ENCODE assay signal across 20 mouse cellular contexts in the genomic region with DNA sequence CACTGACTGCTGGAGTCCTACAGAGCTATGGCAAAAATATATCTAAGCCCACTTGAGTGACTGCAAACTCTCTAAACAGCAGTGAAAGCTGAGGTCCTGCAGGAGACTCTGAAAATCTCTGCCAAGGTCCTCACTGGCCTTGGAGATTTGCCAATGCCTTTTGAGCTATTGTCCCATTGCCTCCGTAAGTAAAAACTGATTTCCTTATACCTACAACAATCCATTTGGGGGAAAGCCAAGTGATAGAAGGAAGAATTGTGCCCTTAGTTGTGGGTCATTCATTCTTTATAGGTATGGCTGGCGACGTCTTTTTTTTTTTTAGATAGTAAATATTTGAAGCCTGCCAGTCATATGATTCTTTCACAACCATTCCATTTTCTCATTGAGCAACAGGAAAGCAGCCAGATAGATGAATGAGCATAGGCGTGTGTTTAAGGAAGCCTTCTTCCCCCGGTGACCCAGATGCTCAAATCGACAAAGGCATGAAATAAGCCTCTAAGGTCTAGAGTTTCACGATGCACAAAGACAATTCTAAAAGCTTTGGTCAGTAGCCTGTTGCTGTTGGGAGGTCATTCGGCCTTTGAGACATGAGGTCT. TPM values are rescaled to one million over a fixed set of nuclear protein-coding genes. Genes with fewer than 3 reads are reported as not detected.
DNase-seq lines count a peak whose midpoint lies in the region; ATAC-seq and TF ChIP-seq lines count a peak whose summit lies in the region.
"Had no signal": no experiment of that assay in that cellular context is flagged by ENCODE, and none has a peak within 500 bp of the region (broad histone marks: within the 10 kb centered on the region; RNA-seq: fewer than 3 reads in every experiment).

No protein-coding gene starts in this region.

- TF ChIP-seq CTCF in kidney, adult 2 months (conservative IDR thresholded peaks at IDR 0.05; ENCODE audit: insufficient read depth, insufficient read length, low read depth, low read length), result no peak
- TF ChIP-seq CTCF in lung, postnatal 0 days (IDR thresholded peaks at IDR 0.05), result no peak
- no peak for TF ChIP-seq CTCF in lung, adult 2 months (IDR thresholded peaks at IDR 0.05; ENCODE audit: insufficient read depth, low read length)

- no peak overlapping the region for H3K4me2 ChIP-seq in kidney, embryonic 14.5 days (replicated peaks; ENCODE audit: low read depth, low read length)
- H3K4me2 ChIP-seq in lung, postnatal 0 days (replicated peaks; ENCODE audit: low read depth, low read length), result no peak overlapping the region
- H3K4me2 ChIP-seq: embryonic facial prominence, embryonic 15.5 days; hindbrain, embryonic 14.5 days; limb, embryonic 15.5 days; neural tube, embryonic 12.5 days had no signal

- TF ChIP-seq POLR2A in kidney, adult 2 months (IDR thresholded peaks at IDR 0.05; ENCODE audit: low read depth, low read length), result no peak
- TF ChIP-seq POLR2A in lung, adult 2 months (IDR thresholded peaks at IDR 0.05; ENCODE audit: borderline replicate concordance, extremely low read depth, low read depth, low read length), result no peak

- WGBS in kidney, adult 2 months, result 43% methylated on average over 8 of the region's 8 CpGs
- WGBS in kidney, embryonic 14.5 days, result 78% methylated on average over 8 of the region's 8 CpGs
- WGBS in lung, postnatal 0 days, result 35% methylated on average over 8 of the region's 8 CpGs
- 28% methylated on average over 8 of the region's 8 CpGs for WGBS in lung, adult 2 months
- WGBS in large intestine, adult 2 months, result 34% methylated on average over 8 of the region's 8 CpGs

- no peak overlapping the region for H3K9ac ChIP-seq in kidney, embryonic 14.5 days (ENCODE audit: low read depth, low read length)
- no peak overlapping the region for H3K9ac ChIP-seq in lung, postnatal 0 days (replicated peaks; ENCODE audit: low read depth)
- H3K9ac ChIP-seq: embryonic facial prominence, embryonic 15.5 days; hindbrain, embryonic 14.5 days; limb, embryonic 15.5 days; neural tube, embryonic 12.5 days had no signal

- no peak overlapping the region for H3K4me3 ChIP-seq in kidney, adult 2 months (ENCODE audit: insufficient read depth, low read depth, low read length)
- H3K4me3 ChIP-seq in kidney, embryonic 14.5 days (ENCODE audit: low read length), result no peak overlapping the region
- no peak overlapping the region for H3K4me3 ChIP-seq in lung, postnatal 0 days (ENCODE audit: low read depth, low read length)
- no peak overlapping the region for H3K4me3 ChIP-seq in lung, adult 2 months (replicated peaks; ENCODE audit: extremely low read depth, low read depth, low read length)
- H3K4me3 ChIP-seq: embryonic facial prominence, embryonic 15.5 days; gastrocnemius, adult 2 months; limb, embryonic 15.5 days; megakaryocyte, embryonic 14.5 days; neural tube, embryonic 12.5 days had no signal

- no peaks in the 10 kb centered on the region for H3K27me3 ChIP-seq in kidney, adult 2 months (replicated peaks; ENCODE audit: control insufficient read depth, insufficient read depth, low read length)
- H3K27me3 ChIP-seq in kidney, embryonic 14.5 days (ENCODE audit: control insufficient read depth, insufficient read depth, low read length), result no peaks in the 10 kb centered on the region
- H3K27me3 ChIP-seq in lung, postnatal 0 days (replicated peaks; ENCODE audit: insufficient read depth, low read length), result no peaks in the 10 kb centered on the region
- H3K27me3 ChIP-seq: embryonic facial prominence, embryonic 15.5 days; limb, embryonic 15.5 days; neural tube, embryonic 12.5 days had no signal

- peaks cover 29% of the 10 kb centered on the region for H3K4me1 ChIP-seq in kidney, adult 2 months (ENCODE audit: control insufficient read depth, insufficient read depth, low read length)
- H3K4me1 ChIP-seq in kidney, embryonic 14.5 days (ENCODE audit: control insufficient read depth, insufficient read depth, low read length), result no peaks in the 10 kb centered on the region
- peaks cover 2% of the 10 kb centered on the region; the same call in 1 of the 2 replicates for H3K4me1 ChIP-seq in lung, postnatal 0 days (ENCODE audit: insufficient read depth, low read depth, low read length)
- no peaks in the 10 kb centered on the region for H3K4me1 ChIP-seq in lung, adult 2 months (ENCODE audit: control insufficient read depth, insufficient read depth, low read length)
- H3K4me1 ChIP-seq: embryonic facial prominence, embryonic 15.5 days; limb, embryonic 15.5 days; neural tube, embryonic 12.5 days had no signal

- peak overlapping the region; percentile 72 for H3K27ac ChIP-seq in kidney, adult 2 months (ENCODE audit: insufficient read depth, low read depth, low read length)
- H3K27ac ChIP-seq in kidney, embryonic 14.5 days (ENCODE audit: low read depth, low read length), result no peak overlapping the region
- H3K27ac ChIP-seq in lung, postnatal 0 days (ENCODE audit: low read length), result peak overlapping the region; percentile 26; the same call in 1 of the 2 replicates
- H3K27ac ChIP-seq: embryonic facial prominence, embryonic 15.5 days; gastrocnemius, adult 2 months; hindbrain, embryonic 14.5 days; limb, embryonic 15.5 days; neural tube, embryonic 12.5 days had no signal

- peak; percentile 63 for DNase-seq in kidney, adult 2 months
- peak; percentile 57 for DNase-seq in lung, postnatal 0 days (ENCODE audit: low spot score)
- DNase-seq in lung, adult 2 months, result no peak
- peak; percentile 78 for DNase-seq in large intestine, adult 2 months (ENCODE audit: low read depth, low spot score)
- DNase-seq in T-cell, adult 2 months (ENCODE audit: low spot score), result no peak
- no peak for DNase-seq in spleen, postnatal 10 days (ENCODE audit: low spot score in 2 of 2)
- DNase-seq: cerebellum, adult 8-10 months; gastrocnemius, adult 2 months; heart, postnatal 10 days; layer of hippocampus, adult 9-11 months; right cerebral cortex, postnatal 25 days; thymus, adult 2 months had no signal

- ATAC-seq in kidney, embryonic 14.5 days (ENCODE audit: low FRiP score, low TSS enrichment), result no peak
- ATAC-seq in lung, postnatal 0 days, result peak; percentile 33; the same call in 1 of the 2 replicates
- ATAC-seq: forebrain, embryonic 16.5 days; intestine, embryonic 16.5 days had no signal

- TF ChIP-seq EP300 in lung, postnatal 0 days (IDR thresholded peaks at IDR 0.05), result peak; percentile 59

- no peaks in the 10 kb centered on the region for H3K9me3 ChIP-seq in kidney, embryonic 14.5 days (ENCODE audit: control insufficient read depth, low read length)
- no peaks in the 10 kb centered on the region for H3K9me3 ChIP-seq in lung, postnatal 0 days (ENCODE audit: low read length)
- H3K9me3 ChIP-seq: embryonic facial prominence, embryonic 15.5 days; limb, embryonic 15.5 days; megakaryocyte, embryonic 14.5 days; neural tube, embryonic 12.5 days had no signal

- no peaks in the 10 kb centered on the region for H3K36me3 ChIP-seq in kidney, adult 2 months (ENCODE audit: control insufficient read depth, insufficient read depth, low read length)
- H3K36me3 ChIP-seq in kidney, embryonic 14.5 days (ENCODE audit: control insufficient read depth, insufficient read depth, low read length), result no peaks in the 10 kb centered on the region
- no peaks in the 10 kb centered on the region for H3K36me3 ChIP-seq in lung, postnatal 0 days (ENCODE audit: insufficient read depth, low read length)
- H3K36me3 ChIP-seq: embryonic facial prominence, embryonic 15.5 days; limb, embryonic 15.5 days; neural tube, embryonic 12.5 days had no signal

RNA-seq across cellular contexts. Expression of gene Gclc, which starts 35.4 kb away (rescaled TPM):
- 88.7 and 99.9 TPM in 2 replicates for polyA plus RNA-seq in kidney, adult 2 months (2012; rRNA removed)
- 21.1 and 30.0 TPM in 2 replicates for polyA plus RNA-seq in kidney, embryonic 14.5 days (2014; fragmentation: Nextera tagmentation; extraction: Ambion mirVana)
- 40.8 and 71.8 TPM in 2 replicates for polyA plus RNA-seq in lung, postnatal 0 days (2015; fragmentation: Nextera tagmentation; extraction: Ambion mirVana)
- 40.4 and 49.3 TPM in 2 replicates for polyA plus RNA-seq in lung, adult 2 months (2012; rRNA removed)
- polyA plus RNA-seq in large intestine, adult 2 months (2012; rRNA removed), result 10.5 and 17.0 TPM in 2 replicates

Comparison
In these comparisons a context has a peak if more than half of its experiments do, and no peak if none do; other contexts are left out.
1. DNase-seq: peak in kidney, adult 2 months (single experiment), lung, postnatal 0 days (single experiment) and large intestine, adult 2 months (single experiment); none in lung, adult 2 months (single experiment), T-cell, adult 2 months (single experiment) and spleen, postnatal 10 days (0 of 2).